Mouse (Mus musculus) stomach, embryonic 14.5 days (tissue): ENCODE measurements around the gene Atrip. TPM values are rescaled to one million over a fixed set of nuclear protein-coding genes. Genes with fewer than 3 reads are reported as not detected.

Source experiments
- ATAC-seq: fragments of 200-750 bp; cut with Nextera tagmentation; 2 replicates; pipeline ENCODE4 v1.8.0; 2017; ENCODE audit warnings: low read depth, moderate TSS enrichment; ENCODE audit not compliant: insufficient number of reproducible peaks, insufficient read depth, low FRiP score
- H3K27ac ChIP-seq: fragments of 300-500 bp; sonication (generic); 2 replicates; pipeline ENCODE4 v1.5.1; 2014; ENCODE audit warnings: mild to moderate bottlenecking, low read length, moderate library complexity, mixed read lengths
- H3K27me3 ChIP-seq: fragments of 300-500 bp; sonication (generic); 2 replicates; pipeline ENCODE4 v1.6.1; 2014; ENCODE audit warnings: low read length, control low read depth, mixed read lengths; ENCODE audit not compliant: control insufficient read depth, insufficient read depth
- H3K36me3 ChIP-seq: fragments of 300-500 bp; sonication (generic); 2 replicates; pipeline ENCODE4 v1.6.1; 2014; ENCODE audit warnings: mild to moderate bottlenecking, control low read depth, low read length, moderate library complexity, mixed read lengths; ENCODE audit not compliant: control insufficient read depth, insufficient read depth
- H3K4me1 ChIP-seq: fragments of 300-500 bp; sonication (generic); 2 replicates; pipeline ENCODE4 v1.6.1; 2014; ENCODE audit warnings: low read length, control low read depth, mixed read lengths; ENCODE audit not compliant: control insufficient read depth, insufficient read depth
- H3K4me2 ChIP-seq: fragments of 300-500 bp; sonication (generic); replicated peaks from 2 replicates; pipeline ENCODE4 v1.6.1; 2014; ENCODE audit warnings: low read depth, low read length, control low read depth
- H3K4me3 ChIP-seq: fragments of 300-500 bp; sonication (generic); 2 replicates; pipeline ENCODE4 v1.5.1; 2014; ENCODE audit warnings: low read depth, low read length, control low read depth
- H3K9ac ChIP-seq: fragments of 300-500 bp; sonication (generic); replicated peaks from 2 replicates; pipeline ENCODE4 v1.6.1; 2014; ENCODE audit warnings: low read depth, mild to moderate bottlenecking, control low read depth, low read length, moderate library complexity, mixed read lengths
- H3K9me3 ChIP-seq: fragments of 300-500 bp; sonication (generic); 2 replicates; pipeline ENCODE4 v1.6.1; 2016; ENCODE audit warnings: low read depth, low read length, control low read depth; ENCODE audit not compliant: control insufficient read depth
- WGBS: fragments of 180-500 bp; shearing (Covaris S2); extraction: QIAGEN DNeasy Blood & Tissue Kit; methylation state at CpG from one replicate; pipeline ENCODE4 v1.1.7; 2014; 5-methylcytosine and 5-hydroxymethylcytosine counted together
- polyA plus RNA-seq: library from polyadenylated mRNA; unstranded; fragments of >200 nt; fragmentation: Nextera tagmentation; extraction: Ambion mirVana; gene quantifications from 2 replicates; pipeline ENCODE4 v1.2.1, GENCODE M21; 2014

The Atrip gene
- polyA plus RNA-seq, 1 experiment from 2014 or later = 27.2 TPM

- peaks cover 40% of the 10 kb centered on the region for H3K4me1 ChIP-seq
- ATAC-seq = no peak
- 15% methylated on average over 6 of the region's 6 CpGs for WGBS
- H3K9me3 ChIP-seq = no peaks in the 10 kb centered on the region
- H3K27ac ChIP-seq = peak overlapping the region; percentile 100
- peaks cover 14% of the 10 kb centered on the region for H3K36me3 ChIP-seq
- H3K4me2 ChIP-seq = peak overlapping the region; percentile 81
- H3K27me3 ChIP-seq = no peaks in the 10 kb centered on the region
- peak overlapping the region; percentile 11; the same call in 1 of the 2 replicates for H3K9ac ChIP-seq
- H3K4me3 ChIP-seq = peak overlapping the region; percentile 79
Measured at GRCm38 (mm10) chr9:109096856-109097255, 22.9 kb upstream of the Atrip start.

GRCm38 (mm10) chr9:109096251-109096661 is 22.3 kb upstream of the Atrip start:
- H3K9ac ChIP-seq = peak overlapping the region; percentile 92
- peak overlapping the region; percentile 79 for H3K4me3 ChIP-seq
- no peaks in the 10 kb centered on the region for H3K9me3 ChIP-seq
- peaks cover 40% of the 10 kb centered on the region for H3K4me1 ChIP-seq
- H3K4me2 ChIP-seq = peak overlapping the region; percentile 81
- no peak for ATAC-seq
- peaks cover 15% of the 10 kb centered on the region for H3K36me3 ChIP-seq
- H3K27ac ChIP-seq = peak overlapping the region; percentile 100
- H3K27me3 ChIP-seq = no peaks in the 10 kb centered on the region
- 13% methylated on average over 9 of the region's 9 CpGs for WGBS

- Histone ChIP-seq H3K36me3 (peaks cover 15% of the 10 kb centered on the region), H3K4me1 (peaks cover 40% of the 10 kb centered on the region), H3K9ac (peak within 1 kb of the TSS; percentile 92), H3K4me3 (peak within 1 kb of the TSS; percentile 79), H3K27ac (peak within 1 kb of the TSS; percentile 100), H3K4me2 (peak within 1 kb of the TSS; percentile 81), H3K27me3 (no peaks in the 10 kb centered on the region), H3K9me3 (no peaks in the 10 kb centered on the region)
- ATAC-seq = peak; percentile 54
- WGBS = under 1% methylated on average over 83 of the region's 102 CpGs
Measured at GRCm38 (mm10) chr9:109095137-109095982, 21.4 kb upstream of the Atrip start, which contains the start of gene Plxnb1. Gene Plxnb1, plus strand, starts transcription at chr9:109095389.

- Histone ChIP-seq H3K4me2 (peak overlapping the region; percentile 81), H3K27me3 (no peaks in the 10 kb centered on the region), H3K36me3 (peaks cover 12% of the 10 kb centered on the region), H3K4me1 (peaks cover 35% of the 10 kb centered on the region), H3K9me3 (no peaks in the 10 kb centered on the region), H3K27ac (peak overlapping the region; percentile 100), H3K4me3 (peak overlapping the region; percentile 79), H3K9ac (peak overlapping the region; percentile 92)
- WGBS = 2% methylated on average over 19 of the region's 21 CpGs
- ATAC-seq = peak; percentile 57
Measured at GRCm38 (mm10) chr9:109094553-109095136, 20.7 kb upstream of the Atrip start.

- H3K4me2 ChIP-seq = peak overlapping the region; percentile 81
- H3K27ac ChIP-seq = peak overlapping the region; percentile 100
- WGBS = 17% methylated on average over 11 of the region's 11 CpGs
- no peak overlapping the region for H3K9ac ChIP-seq
- H3K27me3 ChIP-seq = no peaks in the 10 kb centered on the region
- no peaks in the 10 kb centered on the region for H3K9me3 ChIP-seq
- H3K4me3 ChIP-seq = peak overlapping the region; percentile 79
- H3K4me1 ChIP-seq = peaks cover 28% of the 10 kb centered on the region
- peaks cover 9% of the 10 kb centered on the region for H3K36me3 ChIP-seq
- ATAC-seq = no peak
Measured at GRCm38 (mm10) chr9:109093786-109094552, 20.0 kb upstream of the Atrip start.

- Histone ChIP-seq H3K4me2 (no peak overlapping the region), H3K9me3 (no peaks in the 10 kb centered on the region), H3K36me3 (peaks cover 9% of the 10 kb centered on the region), H3K4me3 (no peak overlapping the region), H3K9ac (no peak overlapping the region), H3K27ac (no peak overlapping the region), H3K4me1 (peaks cover 16% of the 10 kb centered on the region), H3K27me3 (no peaks in the 10 kb centered on the region)
- WGBS = 49% methylated on average over 6 of the region's 6 CpGs
- ATAC-seq = no peak
Measured at GRCm38 (mm10) chr9:109092799-109093198, 18.9 kb upstream of the Atrip start.

GRCm38 (mm10) chr9:109091802-109092201 is 17.9 kb upstream of the Atrip start:
- ATAC-seq = no peak

DNA sequence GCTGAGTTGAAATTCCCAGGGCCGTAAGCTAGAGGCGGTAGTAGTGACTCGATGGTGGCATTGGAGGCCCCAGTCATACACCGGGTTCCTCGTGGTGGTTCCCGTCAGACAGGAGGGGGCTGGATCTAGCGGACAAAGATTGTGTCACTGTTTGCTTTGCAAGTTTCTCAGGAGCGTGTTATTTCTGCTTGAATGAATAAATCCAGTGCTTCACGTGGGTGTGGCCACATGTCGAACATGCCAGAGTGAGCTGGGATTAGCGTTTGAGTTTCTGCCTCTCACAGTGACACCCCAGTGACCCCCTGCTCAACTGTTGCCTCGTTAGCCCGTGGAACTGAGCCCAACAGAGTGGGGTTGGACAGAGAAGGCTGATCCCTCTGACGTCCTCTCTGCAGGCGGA is 16.5 kb upstream of the Atrip start:
- H3K27ac ChIP-seq = peak overlapping the region; percentile 39; the same call in 1 of the 2 replicates
- no peak overlapping the region for H3K4me2 ChIP-seq
- H3K9me3 ChIP-seq = no peaks in the 10 kb centered on the region
- no peak overlapping the region for H3K4me3 ChIP-seq
- peaks cover 9% of the 10 kb centered on the region for H3K36me3 ChIP-seq
- ATAC-seq = no peak
- H3K27me3 ChIP-seq = no peaks in the 10 kb centered on the region
- no peaks in the 10 kb centered on the region; the same call in 1 of the 2 replicates for H3K4me1 ChIP-seq
- H3K9ac ChIP-seq = no peak overlapping the region; the same call in 1 of the 2 replicates
- WGBS = 68% methylated on average over 15 of the region's 15 CpGs

More at GRCm38 (mm10) chr9:109091802-109092201, 17.9 kb upstream of the Atrip start:
- Histone ChIP-seq H3K27ac (peak overlapping the region; percentile 30; the same call in 1 of the 2 replicates), H3K27me3 (no peaks in the 10 kb centered on the region), H3K36me3 (peaks cover 9% of the 10 kb centered on the region), H3K4me1 (peaks cover 7% of the 10 kb centered on the region), H3K4me2 (no peak overlapping the region), H3K4me3 (no peak overlapping the region), H3K9me3 (no peaks in the 10 kb centered on the region), H3K9ac (no peak overlapping the region)
- WGBS = 72% methylated on average over 8 of the region's 8 CpGs
